Mouse (Mus musculus) kidney, embryonic 16.5 days (tissue): ENCODE measurements around the gene Hs3st6. TPM values are rescaled to one million over a fixed set of nuclear protein-coding genes. Genes with fewer than 3 reads are reported as not detected.
"Not testable (repeated sequence)": the region's sequence is repeated elsewhere in the genome, so short reads cannot be mapped to it uniquely, and the experiment has no call there.

ENCODE experiments used
- ATAC-seq: fragments of 200-750 bp; cut with Nextera tagmentation; 2 replicates; pipeline ENCODE4 v1.8.0; 2017; ENCODE audit warnings: moderate TSS enrichment; ENCODE audit not compliant: low FRiP score, low TSS enrichment
- H3K27ac ChIP-seq: fragments of 300-500 bp; sonication (generic); 2 replicates; pipeline ENCODE4 v1.5.1; 2014; ENCODE audit warnings: low read length
- H3K27me3 ChIP-seq: fragments of 300-500 bp; sonication (generic); 2 replicates; pipeline ENCODE4 v1.6.1; 2014; ENCODE audit warnings: low read length, control low read depth, mixed read lengths; ENCODE audit not compliant: insufficient read depth
- H3K36me3 ChIP-seq: fragments of 300-500 bp; sonication (generic); 2 replicates; pipeline ENCODE4 v1.6.1; 2014; ENCODE audit warnings: low read length, control low read depth, mixed read lengths; ENCODE audit not compliant: insufficient read depth
- H3K4me1 ChIP-seq: fragments of 300-500 bp; sonication (generic); 2 replicates; pipeline ENCODE4 v1.6.1; 2014; ENCODE audit warnings: low read length, control low read depth, mixed read lengths; ENCODE audit not compliant: insufficient read depth
- H3K4me2 ChIP-seq: fragments of 300-500 bp; sonication (generic); replicated peaks from 2 replicates; pipeline ENCODE4 v1.6.1; 2014; ENCODE audit warnings: low read depth, low read length
- H3K4me3 ChIP-seq: fragments of 300-500 bp; sonication (generic); 2 replicates; pipeline ENCODE4 v1.5.1; 2014; ENCODE audit warnings: mild to moderate bottlenecking, low read length
- H3K9ac ChIP-seq: fragments of 300-500 bp; sonication (generic); replicated peaks from 2 replicates; pipeline ENCODE4 v1.6.1; 2014; ENCODE audit warnings: low read length
- H3K9me3 ChIP-seq: fragments of 300-500 bp; sonication (generic); 2 replicates; pipeline ENCODE4 v1.6.1; 2016; ENCODE audit warnings: low read length, control low read depth
- whole genome bisulfite sequencing: fragments of 180-500 bp; shearing (Covaris S2); extraction: QIAGEN DNeasy Blood & Tissue Kit; methylation state at CpG from one replicate; pipeline ENCODE4 v1.1.7; 2014; 5-methylcytosine and 5-hydroxymethylcytosine counted together
- polyA plus RNA-seq: library from polyadenylated mRNA; unstranded; fragments of >200 nt; fragmentation: Nextera tagmentation; extraction: Ambion mirVana; gene quantifications from 2 replicates; pipeline ENCODE4 v1.2.1, GENCODE M21; 2015

Hs3st6 gene
- polyA plus RNA-seq: 23.0 and 27.6 TPM in 2 replicates

GRCm38 (mm10) chr17:24752415-24753394 lies at the start of gene Hs3st6:
Gene Hs3st6 (plus strand): TSS chr17:24752988.
- H3K4me2 ChIP-seq: peak within 1 kb of the TSS; percentile 96
- WGBS: under 1% methylated on average over 58 of the region's 82 CpGs
- H3K4me1 ChIP-seq: peaks cover 24% of the 10 kb centered on the region
- peak; percentile 92 for ATAC-seq
- H3K27ac ChIP-seq: no peak within 1 kb of the TSS; the same call in 1 of the 2 replicates
- no peaks in the 10 kb centered on the region for H3K9me3 ChIP-seq
- H3K36me3 ChIP-seq: no peaks in the 10 kb centered on the region
- peak within 1 kb of the TSS; percentile 71 for H3K9ac ChIP-seq
- peaks cover 52% of the 10 kb centered on the region for H3K27me3 ChIP-seq
- H3K4me3 ChIP-seq: peak within 1 kb of the TSS; percentile 67

- Histone ChIP-seq H3K27ac (no peak overlapping the region), H3K4me1 (peaks cover 9% of the 10 kb centered on the region), H3K4me3 (no peak overlapping the region), H3K4me2 (no peak overlapping the region), H3K9me3 (no peaks in the 10 kb centered on the region), H3K36me3 (peaks cover 37% of the 10 kb centered on the region), H3K9ac (no peak overlapping the region), H3K27me3 (no peaks in the 10 kb centered on the region)
- 93% methylated on average over 3 of the region's 3 CpGs for WGBS
- ATAC-seq: no peak
These were observed 47.0 kb upstream of the Hs3st6 start for GRCm38 (mm10) chr17:24705821-24706220.

- H3K36me3 ChIP-seq: peaks cover 24% of the 10 kb centered on the region
- peak; percentile 89 for ATAC-seq
- H3K27me3 ChIP-seq: no peaks in the 10 kb centered on the region
- H3K9ac ChIP-seq: peak within 1 kb of the TSS; percentile 88
- H3K4me1 ChIP-seq: peaks cover 9% of the 10 kb centered on the region
- no peaks in the 10 kb centered on the region for H3K9me3 ChIP-seq
- peak within 1 kb of the TSS; percentile 81 for H3K4me2 ChIP-seq
- 3% methylated on average over 32 of the region's 32 CpGs for WGBS
- peak within 1 kb of the TSS; percentile 84 for H3K27ac ChIP-seq
- peak within 1 kb of the TSS; percentile 90 for H3K4me3 ChIP-seq
These were observed 45.6 kb upstream of the Hs3st6 start, which contains the start of gene Tbl3 for GRCm38 (mm10) chr17:24706982-24707800. Gene Tbl3 (minus strand): TSS chr17:24707660.

GRCm38 (mm10) chr17:24707801-24708425 lies 44.9 kb upstream of the Hs3st6 start:
- Histone ChIP-seq H3K36me3 (peaks cover 19% of the 10 kb centered on the region), H3K27me3 (no peaks in the 10 kb centered on the region), H3K9ac (peak overlapping the region; percentile 88), H3K4me3 (peak overlapping the region; percentile 90), H3K4me1 (peaks cover 9% of the 10 kb centered on the region), H3K4me2 (peak overlapping the region; percentile 81), H3K27ac (peak overlapping the region; percentile 84), H3K9me3 (no peaks in the 10 kb centered on the region)
- WGBS: 3% methylated on average over 24 of the region's 24 CpGs
- ATAC-seq: 0 out of 2 replicates have a peak, but pooled peaks have one; percentile 55

- H3K27me3 ChIP-seq: no peaks in the 10 kb centered on the region
- no peak overlapping the region for H3K9ac ChIP-seq
- no peak overlapping the region for H3K4me2 ChIP-seq
- WGBS: 35% methylated on average over 2 of the region's 2 CpGs
- H3K4me3 ChIP-seq: no peak overlapping the region; the same call in 1 of the 2 replicates
- ATAC-seq: no peak
- no peak overlapping the region for H3K27ac ChIP-seq
- no peaks in the 10 kb centered on the region for H3K9me3 ChIP-seq
- H3K4me1 ChIP-seq: peaks cover 9% of the 10 kb centered on the region
- peaks cover 16% of the 10 kb centered on the region for H3K36me3 ChIP-seq
These were observed 44.1 kb upstream of the Hs3st6 start for GRCm38 (mm10) chr17:24708646-24709045.

GRCm38 (mm10) chr17:24715556-24715955 lies 37.2 kb upstream of the Hs3st6 start:
- peak overlapping the region; percentile 76 for H3K27ac ChIP-seq
- peaks cover 17% of the 10 kb centered on the region for H3K4me1 ChIP-seq
- no peaks in the 10 kb centered on the region for H3K9me3 ChIP-seq
- H3K36me3 ChIP-seq: peaks cover 3% of the 10 kb centered on the region; the same call in 1 of the 2 replicates
- H3K27me3 ChIP-seq: no peaks in the 10 kb centered on the region
- H3K4me3 ChIP-seq: no peak overlapping the region
- 0 out of 2 replicates have a peak overlapping the region, but pooled peaks have one; percentile 41 for H3K9ac ChIP-seq
- no peak for ATAC-seq
- 40% methylated on average over 6 of the region's 6 CpGs for WGBS
- no peak overlapping the region for H3K4me2 ChIP-seq

GRCm38 (mm10) chr17:24716166-24716682 lies 36.6 kb upstream of the Hs3st6 start:
- ATAC-seq: no peak
- Histone ChIP-seq H3K27ac (peak overlapping the region; percentile 76), H3K9me3 (no peaks in the 10 kb centered on the region), H3K9ac (0 out of 2 replicates have a peak overlapping the region, but pooled peaks have one; percentile 41), H3K4me3 (no peak overlapping the region), H3K27me3 (no peaks in the 10 kb centered on the region), H3K36me3 (peaks cover 5% of the 10 kb centered on the region; the same call in 1 of the 2 replicates), H3K4me2 (no peak overlapping the region), H3K4me1 (peaks cover 19% of the 10 kb centered on the region)
- WGBS: 89% methylated on average over 15 of the region's 15 CpGs

GRCm38 (mm10) chr17:24717943-24718342 lies 34.8 kb upstream of the Hs3st6 start, which contains the start of the genes Rnf151 and Rps2:
Gene Rnf151 (minus strand): TSS chr17:24718063.
Gene Rps2 (plus strand): TSS chr17:24718116.
- Histone ChIP-seq H3K9ac (peak within 1 kb of the TSS; percentile 92), H3K4me2 (peak within 1 kb of the TSS; percentile 59), H3K27me3 (no peaks in the 10 kb centered on the region), H3K9me3 (no peaks in the 10 kb centered on the region), H3K4me1 (peaks cover 36% of the 10 kb centered on the region), H3K36me3 (peaks cover 20% of the 10 kb centered on the region), H3K4me3 (peak within 1 kb of the TSS; percentile 96), H3K27ac (no peak within 1 kb of the TSS)
- ATAC-seq: no peak
- 91% methylated on average over 4 of the region's 4 CpGs for WGBS

GRCm38 (mm10) chr17:24718938-24719337 lies 33.9 kb upstream of the Hs3st6 start:
- not testable (repeated sequence) for ATAC-seq, H3K27ac ChIP-seq, H3K9me3 ChIP-seq, H3K27me3 ChIP-seq
- peaks cover 42% of the 10 kb centered on the region for H3K4me1 ChIP-seq
- peaks cover 20% of the 10 kb centered on the region for H3K36me3 ChIP-seq
- H3K4me3 ChIP-seq: peak overlapping the region; percentile 96
- peak overlapping the region; percentile 59 for H3K4me2 ChIP-seq
- 67% methylated on average over 5 of the region's 5 CpGs for WGBS
- peak overlapping the region; percentile 92 for H3K9ac ChIP-seq
